Mouse (Mus musculus): ENCODE data around the gene Tspan15. TPM values are rescaled to one million over a fixed set of nuclear protein-coding genes. Genes with fewer than 3 reads are reported as not detected.

The Tspan15 gene
- polyA plus RNA-seq (2014; fragmentation: Nextera tagmentation; extraction: Ambion mirVana) = 8.5 and 12.7 TPM in 2 replicates

GRCm38 (mm10) chr10:62230708-62231394 lies at the start of gene Tspan15:
TSS of gene Tspan15 (minus strand) at chr10:62231251.
- H3K4me1 ChIP-seq (ENCODE audit: control insufficient read depth, insufficient read depth, low read length) = peaks cover 5% of the 10 kb centered on the region; the same call in 1 of the 2 replicates
- H3K27me3 ChIP-seq (ENCODE audit: control insufficient read depth, insufficient read depth, low read length) = no peaks in the 10 kb centered on the region
- no peaks in the 10 kb centered on the region for H3K9me3 ChIP-seq (ENCODE audit: control insufficient read depth, low read length)
- H3K36me3 ChIP-seq (ENCODE audit: control insufficient read depth, insufficient read depth, low read length) = no peaks in the 10 kb centered on the region
- H3K4me3 ChIP-seq (ENCODE audit: low read depth, low read length) = peak within 1 kb of the TSS; percentile 62
- WGBS = under 1% methylated on average over 59 of the region's 59 CpGs
- peak within 1 kb of the TSS; percentile 89 for H3K4me2 ChIP-seq (ENCODE audit: low read depth, low read length)
- H3K9ac ChIP-seq (replicated peaks; ENCODE audit: low read depth, low read length) = peak within 1 kb of the TSS; percentile 55
- ATAC-seq (ENCODE audit: low read depth) = peak; percentile 95
- H3K27ac ChIP-seq (ENCODE audit: low read depth, low read length) = no peak within 1 kb of the TSS

- no peaks in the 10 kb centered on the region for H3K4me1 ChIP-seq (ENCODE audit: control insufficient read depth, insufficient read depth, low read length)
- ATAC-seq (ENCODE audit: low read depth) = no peak
These were observed 48.6 kb upstream of the Tspan15 start for GRCm38 (mm10) chr10:62279671-62280070.

GRCm38 (mm10) chr10:62279066-62279465 lies 48.0 kb upstream of the Tspan15 start:
- no peak overlapping the region for H3K9ac ChIP-seq (replicated peaks; ENCODE audit: low read depth, low read length)
- WGBS = 87% methylated on average over 3 of the region's 3 CpGs

More at GRCm38 (mm10) chr10:62279671-62280070, 48.6 kb upstream of the Tspan15 start:
- WGBS = 84% methylated on average over 4 of the region's 4 CpGs
- no peak overlapping the region for H3K4me2 ChIP-seq (ENCODE audit: low read depth, low read length)
- H3K36me3 ChIP-seq (ENCODE audit: control insufficient read depth, insufficient read depth, low read length) = peaks cover 26% of the 10 kb centered on the region
- no peak overlapping the region for H3K4me3 ChIP-seq (ENCODE audit: low read depth, low read length)
- no peaks in the 10 kb centered on the region for H3K27me3 ChIP-seq (ENCODE audit: control insufficient read depth, insufficient read depth, low read length)
- no peak overlapping the region for H3K27ac ChIP-seq (ENCODE audit: low read depth, low read length)
- no peak overlapping the region for H3K9ac ChIP-seq (replicated peaks; ENCODE audit: low read depth, low read length)
- no peaks in the 10 kb centered on the region for H3K9me3 ChIP-seq (ENCODE audit: control insufficient read depth, low read length)

GRCm38 (mm10) chr10:62277499-62278293 lies 46.6 kb upstream of the Tspan15 start:
- H3K27me3 ChIP-seq (ENCODE audit: control insufficient read depth, insufficient read depth, low read length) = no peaks in the 10 kb centered on the region
- no peaks in the 10 kb centered on the region for H3K9me3 ChIP-seq (ENCODE audit: control insufficient read depth, low read length)
- H3K4me1 ChIP-seq (ENCODE audit: control insufficient read depth, insufficient read depth, low read length) = no peaks in the 10 kb centered on the region
- ATAC-seq (ENCODE audit: low read depth) = no peak
- peaks cover 18% of the 10 kb centered on the region for H3K36me3 ChIP-seq (ENCODE audit: control insufficient read depth, insufficient read depth, low read length)
- no peak overlapping the region for H3K27ac ChIP-seq (ENCODE audit: low read depth, low read length)
- H3K9ac ChIP-seq (replicated peaks; ENCODE audit: low read depth, low read length) = no peak overlapping the region
- H3K4me2 ChIP-seq (ENCODE audit: low read depth, low read length) = no peak overlapping the region
- 98% methylated on average over 18 of the region's 19 CpGs for WGBS
- no peak overlapping the region for H3K4me3 ChIP-seq (ENCODE audit: low read depth, low read length)

More at GRCm38 (mm10) chr10:62279066-62279465, 48.0 kb upstream of the Tspan15 start:
- no peak for ATAC-seq (ENCODE audit: low read depth)
- no peak overlapping the region for H3K4me2 ChIP-seq (ENCODE audit: low read depth, low read length)
- H3K4me1 ChIP-seq (ENCODE audit: control insufficient read depth, insufficient read depth, low read length) = no peaks in the 10 kb centered on the region
- H3K9me3 ChIP-seq (ENCODE audit: control insufficient read depth, low read length) = no peaks in the 10 kb centered on the region
- no peak overlapping the region for H3K4me3 ChIP-seq (ENCODE audit: low read depth, low read length)
- H3K27ac ChIP-seq (ENCODE audit: low read depth, low read length) = no peak overlapping the region
- H3K36me3 ChIP-seq (ENCODE audit: control insufficient read depth, insufficient read depth, low read length) = peaks cover 21% of the 10 kb centered on the region
- H3K27me3 ChIP-seq (ENCODE audit: control insufficient read depth, insufficient read depth, low read length) = no peaks in the 10 kb centered on the region

GRCm38 (mm10) chr10:62275235-62275634 lies 44.2 kb upstream of the Tspan15 start:
- 36% methylated on average over 4 of the region's 4 CpGs for WGBS
- Histone ChIP-seq H3K9ac (replicated peaks; ENCODE audit: low read depth, low read length) (no peak overlapping the region), H3K4me1 (ENCODE audit: control insufficient read depth, insufficient read depth, low read length) (no peaks in the 10 kb centered on the region)

GRCm38 (mm10) chr10:62269278-62269677 lies 38.2 kb upstream of the Tspan15 start:
- Histone ChIP-seq H3K36me3 (ENCODE audit: control insufficient read depth, insufficient read depth, low read length) (peaks cover 21% of the 10 kb centered on the region), H3K4me2 (ENCODE audit: low read depth, low read length) (no peak overlapping the region), H3K4me1 (ENCODE audit: control insufficient read depth, insufficient read depth, low read length) (no peaks in the 10 kb centered on the region), H3K4me3 (ENCODE audit: low read depth, low read length) (no peak overlapping the region), H3K27ac (ENCODE audit: low read depth, low read length) (no peak overlapping the region), H3K9me3 (ENCODE audit: control insufficient read depth, low read length) (no peaks in the 10 kb centered on the region), H3K27me3 (ENCODE audit: control insufficient read depth, insufficient read depth, low read length) (no peaks in the 10 kb centered on the region), H3K9ac (replicated peaks; ENCODE audit: low read depth, low read length) (no peak overlapping the region)
- ATAC-seq (ENCODE audit: low read depth) = no peak
- 86% methylated on average over 15 of the region's 16 CpGs for WGBS

More at GRCm38 (mm10) chr10:62275235-62275634, 44.2 kb upstream of the Tspan15 start:
- H3K4me3 ChIP-seq (ENCODE audit: low read depth, low read length) = no peak overlapping the region
- H3K36me3 ChIP-seq (ENCODE audit: control insufficient read depth, insufficient read depth, low read length) = peaks cover 14% of the 10 kb centered on the region; the same call in 1 of the 2 replicates
- H3K4me2 ChIP-seq (ENCODE audit: low read depth, low read length) = no peak overlapping the region
- no peak overlapping the region for H3K27ac ChIP-seq (ENCODE audit: low read depth, low read length)
- no peaks in the 10 kb centered on the region for H3K9me3 ChIP-seq (ENCODE audit: control insufficient read depth, low read length)
- H3K27me3 ChIP-seq (ENCODE audit: control insufficient read depth, insufficient read depth, low read length) = no peaks in the 10 kb centered on the region
- no peak for ATAC-seq (ENCODE audit: low read depth)

GRCm38 (mm10) chr10:62264299-62264698 lies 33.2 kb upstream of the Tspan15 start:
- no peak overlapping the region for H3K9ac ChIP-seq (replicated peaks; ENCODE audit: low read depth, low read length)
- 82% methylated on average over 2 of the region's 2 CpGs for WGBS
- ATAC-seq (ENCODE audit: low read depth) = no peak
- no peak overlapping the region for H3K4me2 ChIP-seq (ENCODE audit: low read depth, low read length)
- H3K27ac ChIP-seq (ENCODE audit: low read depth, low read length) = no peak overlapping the region
- no peaks in the 10 kb centered on the region for H3K4me1 ChIP-seq (ENCODE audit: control insufficient read depth, insufficient read depth, low read length)
- peaks cover 3% of the 10 kb centered on the region for H3K36me3 ChIP-seq (ENCODE audit: control insufficient read depth, insufficient read depth, low read length)
- H3K4me3 ChIP-seq (ENCODE audit: low read depth, low read length) = no peak overlapping the region
- no peaks in the 10 kb centered on the region for H3K27me3 ChIP-seq (ENCODE audit: control insufficient read depth, insufficient read depth, low read length)
- H3K9me3 ChIP-seq (ENCODE audit: control insufficient read depth, low read length) = no peaks in the 10 kb centered on the region

GRCm38 (mm10) chr10:62261115-62261886 lies 30.2 kb upstream of the Tspan15 start:
- H3K4me3 ChIP-seq (ENCODE audit: low read depth, low read length) = no peak overlapping the region
- no peaks in the 10 kb centered on the region for H3K4me1 ChIP-seq (ENCODE audit: control insufficient read depth, insufficient read depth, low read length)
- no peak overlapping the region for H3K9ac ChIP-seq (replicated peaks; ENCODE audit: low read depth, low read length)
- WGBS = 17% methylated on average over 18 of the region's 18 CpGs
- H3K9me3 ChIP-seq (ENCODE audit: control insufficient read depth, low read length) = no peaks in the 10 kb centered on the region
- peak; percentile 80; the same call in 1 of the 2 replicates for ATAC-seq (ENCODE audit: low read depth)
- no peak overlapping the region for H3K4me2 ChIP-seq (ENCODE audit: low read depth, low read length)
- H3K27me3 ChIP-seq (ENCODE audit: control insufficient read depth, insufficient read depth, low read length) = no peaks in the 10 kb centered on the region
- H3K27ac ChIP-seq (ENCODE audit: low read depth, low read length) = no peak overlapping the region
- H3K36me3 ChIP-seq (ENCODE audit: control insufficient read depth, insufficient read depth, low read length) = no peaks in the 10 kb centered on the region
